Comparison of ENCODE assay signal across 8 mouse cellular contexts in genomic region chr7:16810399-16810919, GRCm38 (mm10). TPM values are rescaled to one million over a fixed set of nuclear protein-coding genes. Genes with fewer than 3 reads are reported as not detected.
A peak's percentile ranks its signal among the peaks of the same experiment; 100 is the strongest.
DNase-seq lines count a peak whose midpoint lies in the region; ATAC-seq and TF ChIP-seq lines count a peak whose summit lies in the region.

No protein-coding gene starts in this region.

- peaks cover 22% of the 10 kb centered on the region for H3K4me1 ChIP-seq in lung, embryonic 15.5 days
- H3K4me1 ChIP-seq in limb, embryonic 14.5 days (ENCODE audit: control insufficient read depth, insufficient read depth, low read length), result peaks cover 18% of the 10 kb centered on the region
- no peaks in the 10 kb centered on the region for H3K4me1 ChIP-seq in stomach, postnatal 0 days (replicated peaks; ENCODE audit: control insufficient read depth, insufficient read depth)

- H3K27ac ChIP-seq in lung, embryonic 15.5 days, result no peak overlapping the region
- H3K27ac ChIP-seq in limb, embryonic 14.5 days (replicated peaks; ENCODE audit: low read depth, low read length), result no peak overlapping the region
- no peak overlapping the region for H3K27ac ChIP-seq in stomach, postnatal 0 days (replicated peaks)

- peak; percentile 54 for DNase-seq in cerebellum, adult 11-12 months
- DNase-seq in cerebellum, postnatal 10 days, result no peak
- no peak for DNase-seq in lung, postnatal 14 days
- no peak for DNase-seq in limb, embryonic 14.5 days (ENCODE audit: low spot score)
- DNase-seq in stomach, postnatal 0 days (ENCODE audit: low spot score), result peak; percentile 16
- no peak for DNase-seq in gastrocnemius, postnatal 25 days
- DNase-seq in adipocyte (ENCODE audit: low spot score), result no peak

- peak overlapping the region; percentile 38 for H3K4me3 ChIP-seq in lung, embryonic 15.5 days
- H3K4me3 ChIP-seq in limb, embryonic 14.5 days (replicated peaks; ENCODE audit: low read length), result peak overlapping the region; percentile 46
- H3K4me3 ChIP-seq in stomach, postnatal 0 days (ENCODE audit: low read depth, low read length), result peak overlapping the region; percentile 10; the same call in 1 of the 2 replicates

- no peaks in the 10 kb centered on the region for H3K9me3 ChIP-seq in lung, embryonic 15.5 days
- no peaks in the 10 kb centered on the region for H3K9me3 ChIP-seq in limb, embryonic 14.5 days (ENCODE audit: control insufficient read depth, low read length)
- no peaks in the 10 kb centered on the region for H3K9me3 ChIP-seq in stomach, postnatal 0 days (ENCODE audit: control insufficient read depth, low read length)

- H3K4me2 ChIP-seq in lung, embryonic 15.5 days, result peak overlapping the region; percentile 87
- peak overlapping the region; percentile 96 for H3K4me2 ChIP-seq in limb, embryonic 14.5 days (replicated peaks; ENCODE audit: low read depth, low read length, severe bottlenecking)
- H3K4me2 ChIP-seq in stomach, postnatal 0 days (replicated peaks; ENCODE audit: low read depth), result peak overlapping the region; percentile 52

- TF ChIP-seq POLR2A in limb, embryonic 14.5 days (IDR thresholded peaks at IDR 0.05; ENCODE audit: borderline replicate concordance, extremely low read depth, insufficient read depth, insufficient read length), result no peak

- peaks cover 43% of the 10 kb centered on the region for H3K36me3 ChIP-seq in lung, embryonic 15.5 days
- H3K36me3 ChIP-seq in limb, embryonic 14.5 days (ENCODE audit: control insufficient read depth, insufficient read depth, low read length), result peaks cover 36% of the 10 kb centered on the region
- H3K36me3 ChIP-seq in stomach, postnatal 0 days (ENCODE audit: control insufficient read depth, insufficient read depth, low read length), result peaks cover 8% of the 10 kb centered on the region; the same call in 1 of the 2 replicates

- 47% methylated on average over 28 of the region's 28 CpGs for WGBS in lung, embryonic 15.5 days
- 46% methylated on average over 28 of the region's 28 CpGs for WGBS in limb, embryonic 14.5 days
- WGBS in stomach, postnatal 0 days, result 71% methylated on average over 28 of the region's 28 CpGs

- H3K27me3 ChIP-seq in lung, embryonic 15.5 days, result peaks cover 23% of the 10 kb centered on the region
- peaks cover 21% of the 10 kb centered on the region for H3K27me3 ChIP-seq in limb, embryonic 14.5 days (ENCODE audit: control insufficient read depth, insufficient read depth, low read length)
- no peaks in the 10 kb centered on the region for H3K27me3 ChIP-seq in stomach, postnatal 0 days (ENCODE audit: control insufficient read depth, insufficient read depth, low read length)

- TF ChIP-seq CTCF in stomach, postnatal 0 days (IDR thresholded peaks at IDR 0.05; ENCODE audit: low read depth), result no peak

- no peak for ATAC-seq in lung, embryonic 15.5 days (ENCODE audit: borderline replicate concordance, extremely low read depth, low FRiP score, low TSS enrichment)
- no peak for ATAC-seq in limb, embryonic 14.5 days (ENCODE audit: low FRiP score, low read depth)
- ATAC-seq in stomach, postnatal 0 days (ENCODE audit: low FRiP score, low TSS enrichment), result no peak

- no peak for TF ChIP-seq EP300 in stomach, postnatal 0 days (optimal IDR thresholded peaks at IDR 0.05)

- H3K9ac ChIP-seq in lung, embryonic 15.5 days, result peak overlapping the region; percentile 23; the same call in 1 of the 2 replicates
- peak overlapping the region; percentile 50 for H3K9ac ChIP-seq in limb, embryonic 14.5 days (ENCODE audit: low read depth, low read length, severe bottlenecking)
- no peak overlapping the region for H3K9ac ChIP-seq in stomach, postnatal 0 days (ENCODE audit: low read length)

RNA-seq across cellular contexts. Expression of gene Strn4, which starts 5.2 kb away (rescaled TPM):
- 102 TPM in 2 replicates for polyA plus RNA-seq in lung, embryonic 15.5 days (2015; fragmentation: Nextera tagmentation; extraction: Ambion mirVana)
- 197 and 280 TPM in 2 replicates for polyA plus RNA-seq in limb, embryonic 14.5 days (2012; rRNA removed)
- 109 and 137 TPM in 2 replicates for polyA plus RNA-seq in limb, embryonic 14.5 days (2014; fragmentation: Nextera tagmentation; extraction: Ambion mirVana)
- 45.1 and 45.2 TPM in 2 replicates for polyA plus RNA-seq in stomach, postnatal 0 days (2015; fragmentation: Nextera tagmentation; extraction: Ambion mirVana)
- total RNA-seq in gastrocnemius, postnatal 25 days (2021), result 10 to 100 TPM; 13.2 to 22.4 TPM

RNA-seq across cellular contexts. Expression of gene Fkrp, which starts 6.1 kb away (rescaled TPM):
- polyA plus RNA-seq in lung, embryonic 15.5 days (2015; fragmentation: Nextera tagmentation; extraction: Ambion mirVana), result 28.9 and 30.6 TPM in 2 replicates
- polyA plus RNA-seq in limb, embryonic 14.5 days (2012; rRNA removed), result 29.9 and 37.6 TPM in 2 replicates
- 26.9 and 32.6 TPM in 2 replicates for polyA plus RNA-seq in limb, embryonic 14.5 days (2014; fragmentation: Nextera tagmentation; extraction: Ambion mirVana)
- 14.2 and 14.5 TPM in 2 replicates for polyA plus RNA-seq in stomach, postnatal 0 days (2015; fragmentation: Nextera tagmentation; extraction: Ambion mirVana)
- 10 to 100 TPM; 35.7 to 42.3 TPM for total RNA-seq in gastrocnemius, postnatal 25 days (2021)

RNA-seq across cellular contexts. Expression of gene Slc1a5, which starts 29.3 kb away (rescaled TPM):
- 53.7 and 54.5 TPM in 2 replicates for polyA plus RNA-seq in lung, embryonic 15.5 days (2015; fragmentation: Nextera tagmentation; extraction: Ambion mirVana)
- polyA plus RNA-seq in limb, embryonic 14.5 days (2012; rRNA removed), result 80.3 and 96.1 TPM in 2 replicates
- 21.7 and 24.4 TPM in 2 replicates for polyA plus RNA-seq in limb, embryonic 14.5 days (2014; fragmentation: Nextera tagmentation; extraction: Ambion mirVana)
- polyA plus RNA-seq in stomach, postnatal 0 days (2015; fragmentation: Nextera tagmentation; extraction: Ambion mirVana), result 48.6 and 53.5 TPM in 2 replicates
- total RNA-seq in gastrocnemius, postnatal 25 days (2021), result 10 to 100 TPM; 14.2 to 47.4 TPM

RNA-seq across cellular contexts. Expression of gene Prkd2, which starts 32.2 kb away (rescaled TPM):
- polyA plus RNA-seq in lung, embryonic 15.5 days (2015; fragmentation: Nextera tagmentation; extraction: Ambion mirVana), result 18.9 and 19.7 TPM in 2 replicates
- polyA plus RNA-seq in limb, embryonic 14.5 days (2012; rRNA removed), result 35.9 and 48.9 TPM in 2 replicates
- polyA plus RNA-seq in limb, embryonic 14.5 days (2014; fragmentation: Nextera tagmentation; extraction: Ambion mirVana), result 19.2 and 22.1 TPM in 2 replicates
- polyA plus RNA-seq in stomach, postnatal 0 days (2015; fragmentation: Nextera tagmentation; extraction: Ambion mirVana), result 7.5 and 8.8 TPM in 2 replicates
- 1 to 10 TPM; 5.0 to 5.3 TPM for total RNA-seq in gastrocnemius, postnatal 25 days (2021)

Comparison
In these comparisons a context has a peak if more than half of its experiments do, and no peak if none do; other contexts are left out.
1. DNase-seq: peak in cerebellum, adult 11-12 months (single experiment) and stomach, postnatal 0 days (single experiment); none in cerebellum, postnatal 10 days (0 of 2), lung, postnatal 14 days (single experiment), limb, embryonic 14.5 days (single experiment), gastrocnemius, postnatal 25 days (single experiment) and adipocyte (single experiment).
2. Peak in every context shown above with its lines, with median percentiles within 50 percentile points of each other: H3K4me2 ChIP-seq and H3K4me3 ChIP-seq.